Mouse (Mus musculus): ENCODE data around the gene Susd3.

The Susd3 gene

GRCm38 (mm10) chr13:49212711-49213500 is 35.6 kb downstream of the Susd3 start:
- DNase-seq (ENCODE audit: low spot score in 2 of 2), result no peak

GRCm38 (mm10) chr13:49209306-49209705 is 39.2 kb downstream of the Susd3 start:
- no peak for DNase-seq (ENCODE audit: low spot score in 2 of 2)

GRCm38 (mm10) chr13:49206341-49206740 is 42.2 kb downstream of the Susd3 start:
- no peak for DNase-seq (ENCODE audit: low spot score in 2 of 2)

GRCm38 (mm10) chr13:49205381-49205998 is 43.0 kb downstream of the Susd3 start:
- DNase-seq (ENCODE audit: low spot score in 2 of 2), result peak; percentile 80 to 88

- DNase-seq (ENCODE audit: low spot score in 2 of 2), result no peak
These were observed 46.0 kb downstream of the Susd3 start for GRCm38 (mm10) chr13:49202556-49202955.

GRCm38 (mm10) chr13:49200688-49201087 is 47.8 kb downstream of the Susd3 start:
- no peak for DNase-seq (ENCODE audit: low spot score in 2 of 2)

GRCm38 (mm10) chr13:49199891-49200290 is 48.6 kb downstream of the Susd3 start:
- no peak for DNase-seq (ENCODE audit: low spot score in 2 of 2)

- no peak for DNase-seq (ENCODE audit: low spot score in 2 of 2)
These were observed 49.8 kb downstream of the Susd3 start for GRCm38 (mm10) chr13:49198734-49199133.

GRCm38 (mm10) chr13:49196766-49197165 is 51.7 kb downstream of the Susd3 start:
- no peak for DNase-seq (ENCODE audit: low spot score in 2 of 2)

- no peak for DNase-seq (ENCODE audit: low spot score in 2 of 2)
These were observed 52.3 kb downstream of the Susd3 start for GRCm38 (mm10) chr13:49196211-49196610.

GRCm38 (mm10) chr13:49195651-49196050 is 52.9 kb downstream of the Susd3 start:
- DNase-seq (ENCODE audit: low spot score in 2 of 2), result no peak

GRCm38 (mm10) chr13:49194811-49195210 is 53.7 kb downstream of the Susd3 start:
- no peak for DNase-seq (ENCODE audit: low spot score in 2 of 2)

GRCm38 (mm10) chr13:49193650-49194049 is 54.9 kb downstream of the Susd3 start:
- DNase-seq (ENCODE audit: low spot score in 2 of 2), result no peak

- no peak for DNase-seq (ENCODE audit: low spot score in 2 of 2)
These were observed 56.2 kb downstream of the Susd3 start for GRCm38 (mm10) chr13:49192156-49192855.

- no peak for DNase-seq (ENCODE audit: low spot score in 2 of 2)
These were observed 56.9 kb downstream of the Susd3 start for GRCm38 (mm10) chr13:49191673-49192035.

GRCm38 (mm10) chr13:49190876-49191672 is 57.4 kb downstream of the Susd3 start:
- no peak for DNase-seq (ENCODE audit: low spot score in 2 of 2)

GRCm38 (mm10) chr13:49189970-49190870 is 58.3 kb downstream of the Susd3 start:
- no peak for DNase-seq (ENCODE audit: low spot score in 2 of 2)

GRCm38 (mm10) chr13:49188966-49189360 is 59.5 kb downstream of the Susd3 start:
- DNase-seq (ENCODE audit: low spot score in 2 of 2), result no peak

- no peak for DNase-seq (ENCODE audit: low spot score in 2 of 2)
These were observed 60.1 kb downstream of the Susd3 start for GRCm38 (mm10) chr13:49188219-49188965.

Measured in urinary bladder, postnatal 4 days (tissue).